Mouse (Mus musculus): Measurements from ENCODE around the gene Impdh2.
A peak's percentile ranks its signal among the peaks of the same experiment; 100 is the strongest.

Impdh2 gene

DNA sequence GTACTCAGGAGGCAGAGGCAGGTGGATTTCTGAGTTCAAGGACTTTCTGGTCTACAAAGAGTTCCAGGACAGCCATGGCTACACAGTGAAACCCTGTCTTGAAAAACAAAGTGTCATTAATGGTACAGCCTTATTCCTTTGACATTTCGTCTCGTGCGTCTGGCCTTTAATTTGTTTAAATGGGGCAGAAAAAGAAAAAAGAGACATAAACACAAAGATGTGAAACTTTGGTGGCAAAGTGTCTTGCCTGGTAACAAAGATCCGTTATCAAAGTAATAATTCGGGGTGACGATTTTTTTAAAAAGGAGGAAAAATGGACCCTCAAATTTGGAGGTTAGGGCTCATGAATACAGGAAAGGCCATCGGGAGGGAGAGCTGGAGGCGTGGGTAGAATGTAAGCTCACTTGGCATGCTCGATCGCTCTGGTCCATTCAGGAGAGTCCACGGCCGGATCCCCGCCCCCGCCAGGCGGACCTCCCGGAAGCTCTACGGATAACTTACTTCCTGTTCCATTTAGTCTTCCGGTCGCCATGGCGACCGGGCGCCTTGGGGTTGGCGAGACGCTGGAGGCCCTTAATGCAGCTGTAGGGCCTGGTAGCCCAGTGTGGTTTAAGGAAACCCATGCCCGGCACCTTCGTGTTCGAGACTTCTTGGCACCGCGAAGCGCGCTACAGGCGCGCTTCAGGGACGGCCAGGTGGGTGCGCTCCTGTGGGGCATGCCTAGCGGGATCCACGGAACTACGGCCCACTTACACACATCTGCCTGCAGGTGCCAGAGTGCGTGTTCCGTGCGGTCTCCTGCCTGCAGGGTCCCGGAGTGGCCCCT is 9.5 kb downstream of the Impdh2 start, which contains the start of gene Dalrd3:
Dalrd3 (plus strand) TSS at position 506 of the 826 bp plus-strand sequence.
- peak; percentile 95 for DNase-seq (ENCODE audit: low read depth)

DNA sequence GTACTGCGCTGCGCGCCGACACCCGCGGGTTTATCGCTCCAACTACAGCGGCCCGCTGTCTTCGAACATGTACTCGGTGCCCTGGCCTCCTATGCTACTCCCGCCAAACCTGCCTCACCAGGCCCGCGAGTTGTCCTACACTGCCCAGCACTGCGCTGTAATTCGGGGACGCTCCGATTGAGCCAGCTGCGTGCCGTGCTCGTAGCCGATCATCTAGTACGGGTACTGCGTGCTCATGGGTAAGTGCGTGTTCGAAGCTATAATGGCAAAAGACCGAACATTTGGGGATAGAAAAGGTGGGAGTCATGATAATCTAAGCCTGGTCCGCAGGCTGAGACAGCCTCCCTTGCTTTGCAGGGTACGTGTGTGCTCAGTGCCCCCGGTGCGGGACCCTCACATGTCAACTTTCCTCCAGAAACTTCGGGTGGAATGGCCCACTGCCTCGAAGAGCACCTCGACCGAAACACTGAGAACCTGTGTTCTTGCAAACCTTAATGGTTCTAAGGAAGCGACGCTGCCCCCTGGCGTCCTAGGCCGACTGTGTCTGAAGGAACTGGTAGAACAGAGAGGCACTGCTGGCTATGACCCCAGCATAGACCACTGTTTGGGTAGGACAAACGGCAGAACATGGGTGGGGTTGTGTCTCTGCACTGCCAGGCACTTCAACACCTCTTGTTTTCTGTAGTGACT is 10.3 kb downstream of the Impdh2 start:
- DNase-seq (ENCODE audit: low read depth), result peak; percentile 88

DNA sequence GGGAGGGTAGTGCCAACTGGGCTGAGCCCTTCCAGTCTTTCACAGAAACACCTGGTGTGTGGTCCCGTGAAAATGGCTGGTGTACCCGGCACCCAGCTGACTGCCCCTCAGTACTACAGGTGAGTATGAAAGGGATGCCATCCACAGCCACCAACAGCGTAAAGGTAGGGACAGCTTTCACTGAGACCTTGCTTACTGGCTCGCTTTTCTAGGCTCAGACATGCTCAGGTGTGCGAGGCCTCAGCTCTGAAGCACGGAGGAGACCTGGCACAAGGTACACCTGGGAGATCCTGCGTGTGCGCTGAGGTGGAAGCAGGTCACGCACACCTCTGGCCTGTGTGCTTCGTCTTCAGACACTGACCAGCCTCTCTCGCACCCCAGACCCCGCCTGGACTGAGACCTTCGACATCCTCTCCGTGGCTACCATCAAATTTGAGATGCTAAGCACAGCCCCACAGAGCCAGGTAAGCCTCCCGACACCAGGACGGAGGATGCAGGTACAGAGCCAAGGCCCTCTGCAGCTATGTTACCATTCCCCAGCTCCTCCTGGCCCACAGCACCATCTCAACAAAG is 11.4 kb downstream of the Impdh2 start:
- DNase-seq (ENCODE audit: low read depth), result no peak

DNA sequence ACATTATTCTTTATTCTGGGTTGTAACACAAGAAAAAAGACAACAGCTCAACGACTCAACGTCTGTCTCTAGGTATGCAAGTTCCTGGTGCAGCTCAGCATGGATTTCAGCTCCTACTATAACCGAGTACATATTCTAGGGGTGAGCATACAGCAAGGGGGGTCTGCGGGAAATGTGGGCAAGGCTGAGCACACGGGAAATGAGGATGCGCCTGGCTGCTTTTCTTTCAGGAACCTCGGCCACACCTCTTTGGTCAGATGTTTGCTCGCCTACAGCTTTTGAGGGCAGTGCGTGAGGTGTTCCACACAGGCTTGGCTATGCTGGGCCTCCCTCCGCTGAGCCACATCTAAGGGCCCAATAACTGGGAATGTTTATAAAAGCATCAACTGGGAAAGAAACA is 12.2 kb downstream of the Impdh2 start:
- no peak for DNase-seq (ENCODE audit: low read depth)

DNA sequence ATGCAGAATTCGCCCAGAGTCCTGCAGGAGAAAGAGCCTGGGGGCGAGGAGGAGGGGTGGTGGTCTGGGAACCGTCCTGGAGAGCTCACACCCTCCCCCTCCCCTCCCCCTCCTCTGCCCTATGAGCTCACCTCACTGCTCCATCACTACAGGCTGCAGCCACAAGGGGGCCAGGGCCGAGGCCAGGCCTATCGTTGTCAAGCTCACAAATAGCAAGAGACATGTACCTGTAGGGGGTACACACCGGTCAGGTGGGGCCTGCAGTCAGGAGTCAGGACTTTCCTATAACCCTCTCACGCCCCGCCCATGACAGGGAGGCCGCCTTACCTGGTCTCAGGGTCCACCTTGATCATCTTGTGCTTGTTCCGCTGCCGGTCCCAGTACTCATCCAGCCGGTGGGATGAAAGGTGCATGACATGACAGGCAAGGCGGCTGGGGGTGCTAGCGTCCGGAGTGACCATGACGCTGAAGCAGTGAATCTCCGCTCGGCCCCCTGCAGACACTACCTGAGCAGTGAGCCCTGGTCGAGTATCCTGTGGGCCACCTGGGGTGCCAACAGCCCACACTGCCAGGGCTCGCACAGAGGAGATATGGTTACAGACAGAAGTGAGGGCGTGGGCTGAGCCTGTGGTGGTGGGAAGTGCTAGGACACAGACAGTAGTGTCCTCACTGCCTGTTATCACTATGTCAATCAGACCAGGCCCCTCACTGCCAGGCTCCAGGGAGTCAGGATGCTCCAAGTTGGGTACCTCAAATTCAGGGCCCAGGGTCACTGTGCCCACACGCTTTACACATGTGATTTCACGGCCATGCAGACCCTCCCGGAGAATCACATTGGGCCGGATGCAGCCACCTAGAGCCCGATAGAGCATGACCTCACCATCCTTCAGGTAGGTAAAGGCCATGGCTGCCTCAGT is 13.9 kb downstream of the Impdh2 start:
- no peak for DNase-seq (ENCODE audit: low read depth)

DNA sequence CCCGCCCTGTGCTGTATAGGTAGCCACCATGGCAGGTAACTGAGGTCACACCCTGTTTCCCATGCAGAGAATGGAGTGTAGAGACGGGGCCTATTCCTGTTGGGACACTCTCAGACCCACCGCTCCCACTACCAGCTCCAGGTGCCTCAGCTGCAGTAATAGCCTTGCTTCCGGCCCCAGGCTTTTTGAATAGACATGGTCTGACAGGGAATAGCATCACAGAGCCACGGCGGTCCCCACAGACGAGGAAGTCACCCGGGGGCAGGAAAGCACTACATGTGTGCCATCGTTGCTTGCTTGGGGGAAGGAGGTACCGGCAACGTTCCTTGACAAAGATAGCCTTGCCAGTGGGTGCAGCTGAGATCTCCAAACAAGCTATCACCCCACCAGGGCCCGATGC is 14.8 kb downstream of the Impdh2 start:
- no peak for DNase-seq (ENCODE audit: low read depth)

DNA sequence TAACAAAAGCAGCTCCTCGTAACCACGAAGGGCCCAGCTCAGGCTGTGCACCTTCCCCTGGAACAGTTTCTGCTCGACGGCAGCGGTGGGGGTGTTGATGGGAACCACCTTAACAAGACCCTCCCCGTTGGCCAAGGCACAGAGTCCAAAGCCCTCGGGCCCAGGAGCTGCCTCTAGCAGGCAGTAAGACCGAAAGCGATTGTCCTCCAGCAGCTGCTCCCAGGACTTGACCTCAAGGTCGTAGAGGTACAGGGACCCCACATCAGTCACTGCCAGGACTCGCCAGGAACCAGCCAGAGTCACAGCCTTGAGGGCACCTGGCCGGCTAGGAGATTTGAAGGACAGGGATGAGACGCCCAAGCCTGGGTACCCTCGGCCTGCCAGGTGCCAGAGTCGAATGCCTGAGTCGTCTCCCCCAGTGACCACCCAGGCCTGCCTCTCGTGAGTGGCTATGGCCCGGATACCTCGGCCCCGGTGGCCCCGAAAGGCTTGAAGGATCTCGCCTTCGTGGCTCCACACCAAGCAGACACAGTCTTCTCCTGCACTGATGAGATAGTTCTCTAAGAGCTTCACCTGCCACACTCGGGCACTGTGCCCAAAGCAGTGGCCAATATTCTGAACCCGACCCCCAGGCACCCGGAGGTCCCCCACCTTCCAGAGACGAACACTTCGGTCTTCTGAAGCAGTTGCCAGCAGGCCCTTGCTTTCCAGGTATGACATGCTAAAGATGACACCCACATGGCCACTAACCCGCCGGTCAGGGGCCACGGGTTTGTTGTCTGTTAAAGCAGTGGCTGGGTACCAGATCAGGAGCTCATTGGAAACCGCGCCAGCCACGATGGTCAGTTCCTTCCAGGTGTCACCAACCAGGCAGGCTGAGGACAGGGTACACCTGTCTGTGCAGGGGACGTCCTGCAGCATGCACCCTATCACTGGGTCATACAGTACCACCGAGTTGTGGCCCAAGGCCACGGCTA is 15.5 kb downstream of the Impdh2 start:
- no peak for DNase-seq (ENCODE audit: low read depth)

DNA sequence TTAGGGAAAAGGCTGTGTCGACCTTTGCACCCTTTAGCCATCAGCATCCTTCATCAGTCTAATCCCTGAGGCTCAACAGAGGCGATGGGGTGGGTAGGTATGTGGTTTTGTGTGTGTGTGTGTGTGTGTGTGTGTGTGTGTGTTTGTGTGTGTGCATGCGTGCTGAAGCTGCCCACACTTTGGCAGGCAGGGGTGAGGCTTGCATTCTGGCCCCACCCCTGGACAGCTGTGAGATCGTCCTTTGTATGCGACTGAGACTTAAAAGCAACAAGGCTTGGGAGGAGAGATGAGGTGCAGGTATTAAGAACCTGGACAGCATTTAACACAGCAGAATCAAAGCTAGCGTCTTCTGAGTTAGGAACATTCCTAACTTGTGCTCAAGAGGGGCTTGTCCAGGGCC is 16.9 kb downstream of the Impdh2 start:
- no peak for DNase-seq (ENCODE audit: low read depth)

DNA sequence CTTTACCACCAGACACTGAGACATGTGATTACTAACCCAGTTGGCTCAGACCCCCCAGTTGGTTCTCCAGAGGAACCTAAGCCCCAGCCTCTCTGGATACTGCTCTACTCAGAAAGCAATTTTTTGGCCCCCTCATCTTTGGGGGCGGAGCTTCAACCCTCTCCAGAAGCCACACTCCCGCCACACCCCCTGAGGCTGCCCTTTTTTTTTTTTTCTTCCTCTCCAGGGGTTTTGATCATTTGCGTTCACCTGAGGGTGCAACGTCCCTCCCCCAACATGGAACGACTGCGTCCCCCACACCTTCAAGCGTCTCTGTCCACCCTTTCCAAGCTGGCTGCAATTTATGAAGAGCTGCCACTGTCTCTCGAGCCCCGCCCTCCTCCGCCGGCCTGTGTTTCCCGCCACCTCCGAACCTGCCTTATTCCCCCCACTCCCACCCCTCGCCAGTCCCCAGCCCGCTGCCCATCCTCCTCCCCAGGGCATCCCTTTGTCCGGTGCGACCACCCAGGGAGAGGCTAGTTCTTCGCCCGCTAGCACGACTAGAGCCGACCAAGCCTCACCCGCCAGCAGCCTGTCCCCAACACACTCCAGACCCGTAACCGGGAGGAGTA is 18.0 kb downstream of the Impdh2 start:
- peak; percentile 39 for DNase-seq (ENCODE audit: low read depth)

DNA sequence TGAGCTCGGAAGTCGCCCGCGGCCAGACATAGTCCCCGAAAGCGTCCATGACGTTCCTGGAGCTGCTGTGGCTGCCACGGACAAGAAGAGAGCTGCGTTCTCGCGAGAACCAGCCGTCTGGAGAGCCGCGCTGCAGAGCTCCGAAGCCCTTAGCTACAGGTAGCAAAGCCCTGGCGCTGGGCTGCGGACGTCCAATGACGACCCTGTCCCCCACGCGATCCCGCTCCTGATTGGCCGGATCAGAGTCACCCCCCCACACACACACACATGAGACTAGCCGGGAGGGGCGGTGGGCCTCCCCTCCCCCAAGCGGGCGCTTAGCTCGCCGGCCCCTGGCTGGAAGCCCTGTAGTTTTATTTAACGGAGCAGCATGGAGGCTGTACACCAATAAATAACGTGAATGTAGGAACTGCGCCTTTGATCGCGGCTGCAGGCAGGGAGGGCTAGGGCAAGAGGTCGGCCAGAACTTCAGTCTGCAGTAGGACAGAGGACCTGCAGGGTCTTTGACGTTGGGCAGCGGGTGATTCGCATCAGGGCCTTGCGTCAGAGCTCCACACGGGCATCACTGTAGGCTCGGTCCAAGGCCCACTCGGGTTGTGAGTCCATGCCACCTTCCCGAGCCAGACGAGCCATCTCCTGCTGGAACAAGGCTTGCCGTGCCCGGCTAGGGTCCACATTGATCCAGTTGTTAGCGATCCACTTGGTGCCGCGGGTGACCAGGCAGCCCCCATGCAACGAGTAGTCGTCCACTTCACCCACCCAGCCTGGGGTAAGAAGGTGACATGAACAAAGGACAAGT is 18.7 kb downstream of the Impdh2 start, which contains the start of gene Wdr6:
Wdr6 (minus strand) TSS at position 195 of the 799 bp plus-strand sequence.
- DNase-seq (ENCODE audit: low read depth), result peak; percentile 83

DNA sequence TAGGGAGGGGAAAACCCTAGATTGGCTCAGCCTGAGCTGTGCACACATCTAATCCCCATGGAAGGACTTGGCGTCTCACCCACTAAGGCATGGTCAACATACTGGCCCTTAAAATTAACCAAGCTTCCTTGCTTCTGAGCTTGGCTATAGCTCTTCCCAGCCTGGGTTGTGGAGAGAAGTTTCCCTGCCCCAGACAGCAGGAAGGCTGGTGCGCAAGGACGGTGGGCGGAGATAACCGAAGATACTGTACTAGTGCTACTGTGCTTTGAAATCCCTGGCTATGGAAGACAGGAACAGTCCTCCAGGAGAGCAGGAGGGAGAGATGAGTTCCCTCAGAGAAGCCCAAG is 19.2 kb downstream of the Impdh2 start:
- no peak for DNase-seq (ENCODE audit: low read depth)

DNA sequence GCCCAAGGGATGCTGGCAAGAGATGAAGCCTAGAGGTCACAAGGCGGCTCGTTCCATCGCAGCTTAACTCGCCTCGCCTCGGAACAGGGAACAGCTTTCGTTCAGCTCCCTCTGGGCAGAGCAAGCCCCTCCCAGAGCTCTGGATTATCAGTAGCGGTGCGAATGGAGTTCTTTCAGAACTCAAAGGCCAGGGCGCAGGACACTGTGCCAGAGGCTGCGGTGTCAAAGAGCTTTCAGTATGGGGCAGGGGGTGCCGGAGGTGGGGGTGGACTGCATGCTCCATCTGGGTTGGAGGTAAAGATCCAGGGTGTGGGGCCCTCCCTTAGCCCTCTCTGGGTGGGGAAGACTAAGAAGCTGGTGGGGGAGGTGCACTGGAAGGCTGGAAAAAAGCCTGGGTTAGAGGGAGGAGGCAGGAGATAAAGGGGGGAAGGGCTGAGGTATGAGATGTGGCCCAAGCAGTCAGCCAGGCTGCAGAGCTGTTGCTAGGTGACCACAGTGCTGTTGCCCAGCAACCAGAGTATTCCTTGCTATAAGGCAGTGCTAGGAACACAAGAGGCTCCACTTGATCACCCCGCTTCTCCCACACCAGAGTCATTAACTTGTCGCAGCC is 27.6 kb downstream of the Impdh2 start:
- no peak for DNase-seq (ENCODE audit: low read depth)

DNA sequence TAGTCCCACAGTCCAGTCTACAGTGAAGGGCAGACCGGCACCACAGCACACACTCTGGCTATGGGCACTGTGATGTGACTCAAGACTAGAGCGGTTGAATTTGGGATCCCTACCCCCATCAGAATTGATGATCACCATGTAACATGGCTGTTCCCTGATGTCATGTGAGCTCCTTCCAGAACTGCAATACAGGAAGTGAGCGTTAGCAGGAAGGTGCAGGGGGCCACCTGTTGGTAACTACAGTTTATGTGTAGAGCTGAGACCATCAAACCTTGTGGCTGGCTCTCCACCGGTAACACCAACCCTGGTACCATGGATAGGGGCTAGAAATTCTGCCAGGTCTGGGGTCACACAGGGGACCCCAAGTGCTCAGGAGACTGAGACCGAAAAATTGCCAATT is 29.1 kb downstream of the Impdh2 start:
- no peak for DNase-seq (ENCODE audit: low read depth)

DNA sequence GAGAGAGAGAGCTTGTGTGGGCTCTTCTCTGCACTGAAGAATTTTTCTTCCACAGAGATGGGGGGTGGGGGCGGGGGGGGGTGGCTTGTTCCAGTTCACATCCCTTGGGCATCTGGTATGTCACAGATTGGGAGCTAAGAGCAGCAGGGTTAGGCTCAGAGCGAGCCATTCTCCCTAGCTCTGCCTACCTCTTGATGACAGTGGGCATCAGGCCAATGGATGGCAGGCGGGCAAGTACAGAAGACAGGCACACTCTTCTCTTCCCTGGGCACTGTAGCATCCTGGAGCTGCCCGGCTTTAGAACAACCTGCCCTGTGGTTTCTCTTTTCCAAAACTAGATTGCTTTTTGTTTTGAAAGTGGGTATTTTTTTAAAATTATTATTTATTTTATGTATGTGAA is 31.4 kb downstream of the Impdh2 start:
- DNase-seq (ENCODE audit: low read depth), result no peak

DNA sequence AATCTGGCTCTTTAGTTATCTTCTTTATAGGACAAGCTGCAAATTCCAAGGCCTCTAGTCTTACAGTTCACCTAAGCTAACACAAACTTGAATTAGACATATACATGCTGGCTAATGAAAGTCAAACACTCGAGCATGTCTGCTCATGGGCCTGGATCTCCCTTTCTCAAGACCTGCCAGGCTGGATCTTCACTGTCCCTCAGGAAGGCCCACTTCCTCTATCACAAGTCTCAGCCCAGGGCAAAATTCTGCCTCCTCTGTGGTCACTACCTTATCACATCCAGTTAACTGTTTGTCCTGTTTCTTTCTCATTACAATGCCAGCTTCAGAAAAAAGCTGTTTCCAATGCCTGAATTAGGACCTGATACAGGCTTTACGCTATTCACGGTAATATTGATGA is 34.3 kb downstream of the Impdh2 start:
- DNase-seq (ENCODE audit: low read depth), result no peak

DNA sequence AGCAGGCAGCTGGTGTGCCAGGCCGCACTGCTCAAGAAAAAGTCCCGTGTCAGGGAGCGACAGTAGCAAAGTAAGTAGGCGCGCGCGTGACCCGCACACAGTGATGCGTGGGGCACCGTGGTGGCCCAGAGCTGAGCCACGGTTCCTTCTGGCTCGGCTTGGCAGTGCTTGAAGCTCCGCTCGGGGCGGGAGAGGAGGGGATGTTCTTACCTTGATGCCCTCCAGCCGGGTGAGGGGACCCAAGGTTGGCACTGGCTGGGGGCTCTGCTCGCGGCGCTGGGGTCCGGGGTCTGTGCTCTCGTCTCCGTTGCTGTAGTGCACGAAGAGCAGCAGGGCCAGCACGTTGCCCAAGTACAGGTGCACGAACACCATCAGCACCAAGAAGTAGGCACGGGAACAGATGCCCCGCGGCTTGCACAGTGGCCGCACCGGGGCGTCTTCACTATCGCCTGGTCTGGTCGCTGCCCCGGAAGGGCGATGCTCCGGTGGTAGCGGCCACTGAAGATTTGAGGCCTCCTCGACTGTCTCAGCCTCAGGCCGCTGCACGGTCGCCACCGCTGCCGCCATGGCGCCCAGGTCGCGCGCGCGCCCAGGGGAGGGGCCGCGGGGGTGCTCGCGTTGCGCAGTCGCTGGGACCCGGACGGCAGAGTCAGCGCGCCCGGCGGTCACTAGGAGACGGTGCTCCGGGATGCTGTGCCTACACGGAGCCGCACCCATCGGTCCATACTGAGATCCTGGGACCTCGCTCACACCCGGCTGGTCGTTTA is 37.1 kb downstream of the Impdh2 start, which contains the start of gene P4htm:
P4htm (minus strand) TSS at position 670 of the 767 bp plus-strand sequence.
- no peak for DNase-seq (ENCODE audit: low read depth)

DNA sequence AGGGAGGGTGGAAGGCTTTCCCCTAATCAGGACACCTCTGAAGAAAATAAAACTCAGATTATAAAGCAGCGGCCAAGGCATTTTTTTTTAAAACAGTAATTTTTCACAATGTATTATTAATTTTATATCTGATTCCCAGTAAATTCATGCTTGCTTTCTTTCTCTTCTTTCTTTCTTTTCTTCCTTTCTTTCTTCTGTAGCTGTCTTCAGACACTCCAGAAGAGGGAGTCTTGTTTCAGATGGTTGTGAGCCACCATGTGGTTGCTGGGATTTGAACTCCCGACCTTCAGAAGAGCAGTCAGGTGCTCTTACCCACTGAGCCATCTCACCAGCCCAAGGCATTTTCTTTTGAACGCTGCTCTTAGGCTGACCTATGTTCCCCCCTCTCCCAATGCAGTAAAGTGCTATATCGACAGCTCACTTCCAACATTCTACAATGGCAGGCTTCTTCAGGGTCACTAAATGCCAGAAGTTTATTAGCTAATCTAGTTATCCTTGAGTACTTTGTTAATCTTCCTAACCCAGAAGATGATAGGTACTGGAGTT is 39.0 kb downstream of the Impdh2 start:
- DNase-seq (ENCODE audit: low read depth), result no peak

DNA sequence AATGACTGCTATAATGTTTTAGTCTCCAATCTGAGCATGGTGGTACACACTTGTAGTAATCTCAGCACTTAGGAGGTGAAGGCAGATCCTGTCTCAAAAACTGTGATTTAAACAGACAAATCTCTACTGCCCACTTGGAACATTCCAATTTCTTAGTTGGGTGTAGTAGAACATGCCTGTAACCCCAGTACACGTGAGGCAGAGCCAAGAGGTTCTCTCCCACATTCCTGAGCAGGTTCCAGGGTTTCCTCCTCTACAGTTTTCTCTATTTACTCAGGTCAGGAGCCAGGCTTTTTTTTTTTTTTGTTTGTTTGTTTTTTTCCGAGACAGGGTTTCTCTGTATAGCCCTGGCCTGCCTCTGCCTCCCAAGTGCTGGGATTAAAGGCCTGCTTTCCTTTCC is 39.9 kb downstream of the Impdh2 start:
- no peak for DNase-seq (ENCODE audit: low read depth)
